Mouse (Mus musculus) neural tube, embryonic 12.5 days (tissue): ENCODE measurements around the gene Dennd2c. TPM values are rescaled to one million over a fixed set of nuclear protein-coding genes. Genes with fewer than 3 reads are reported as not detected.
"Not testable (repeated sequence)": the region's sequence is repeated elsewhere in the genome, so short reads cannot be mapped to it uniquely, and the experiment has no call there.

Source experiments
- ATAC-seq: fragments of 200-750 bp; cut with Nextera tagmentation; 2 replicates; pipeline ENCODE4 v1.8.0; 2017; ENCODE audit warnings: low read depth, mild to moderate bottlenecking, moderate TSS enrichment, moderate library complexity; ENCODE audit not compliant: low FRiP score
- H3K27ac ChIP-seq: fragments of 300-500 bp; sonication (generic); 2 replicates; pipeline ENCODE4 v1.5.1; 2016
- H3K27me3 ChIP-seq: fragments of 300-500 bp; sonication (generic); replicated peaks from 2 replicates; pipeline ENCODE4 v1.6.1; 2016; ENCODE audit warnings: mild to moderate bottlenecking
- H3K36me3 ChIP-seq: fragments of 300-500 bp; sonication (generic); 2 replicates; pipeline ENCODE4 v1.6.1; 2016; ENCODE audit warnings: mild to moderate bottlenecking
- H3K4me1 ChIP-seq: fragments of 300-500 bp; sonication (generic); 2 replicates; pipeline ENCODE4 v1.6.1; 2016
- H3K4me2 ChIP-seq: fragments of 300-500 bp; sonication (generic); replicated peaks from 2 replicates; pipeline ENCODE4 v1.6.1; 2016; ENCODE audit warnings: mild to moderate bottlenecking
- H3K4me3 ChIP-seq: fragments of 300-500 bp; sonication (generic); 2 replicates; pipeline ENCODE4 v1.5.1; 2016
- H3K9ac ChIP-seq: fragments of 300-500 bp; sonication (generic); 2 replicates; pipeline ENCODE4 v1.6.1; 2016; ENCODE audit warnings: mild to moderate bottlenecking
- H3K9me3 ChIP-seq: fragments of 300-500 bp; sonication (generic); 2 replicates; pipeline ENCODE4 v1.6.1; 2016; ENCODE audit warnings: mild to moderate bottlenecking
- WGBS: fragments of 180-500 bp; shearing (Covaris S2); methylation state at CpG from one replicate; pipeline ENCODE4 v1.1.7; 2016; 5-methylcytosine and 5-hydroxymethylcytosine counted together
- polyA plus RNA-seq: library from polyadenylated mRNA; unstranded; fragments of >200 nt; fragmentation: Nextera tagmentation; extraction: Ambion mirVana; gene quantifications from 2 replicates; pipeline ENCODE4 v1.2.1, GENCODE M21; 2016

The Dennd2c gene
- polyA plus RNA-seq, 1 experiment from 2014 or later: 3.1 TPM

DNA sequence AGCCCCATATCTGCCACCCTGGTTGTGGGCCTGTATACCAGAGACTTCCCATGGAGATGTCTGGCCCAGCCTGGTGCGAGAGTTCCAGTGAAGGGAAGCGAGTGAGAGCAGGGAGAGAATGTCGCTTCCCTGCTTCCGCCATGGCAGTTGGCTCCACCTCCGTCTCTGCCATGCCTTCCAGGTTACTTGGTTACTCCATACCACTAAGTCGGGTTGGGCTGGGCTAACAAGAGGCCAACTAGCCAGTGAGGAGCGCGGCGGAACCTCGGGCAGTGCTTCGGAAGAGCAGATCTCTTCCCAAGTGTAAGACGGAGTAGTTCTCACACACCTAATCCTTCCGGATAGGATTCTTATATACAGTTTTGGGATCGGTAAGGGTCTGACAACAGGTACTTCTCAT is 80.4 kb downstream of the Dennd2c start:
- no peaks in the 10 kb centered on the region for H3K27me3 ChIP-seq
- no peak overlapping the region for H3K4me3 ChIP-seq
- no peaks in the 10 kb centered on the region for H3K4me1 ChIP-seq
- peaks cover 17% of the 10 kb centered on the region for H3K36me3 ChIP-seq
- ATAC-seq: no peak
- H3K4me2 ChIP-seq: no peak overlapping the region
- H3K27ac ChIP-seq: no peak overlapping the region
- H3K9ac ChIP-seq: no peak overlapping the region
- H3K9me3 ChIP-seq: no peaks in the 10 kb centered on the region
- 87% methylated on average over 14 of the region's 14 CpGs for WGBS

DNA sequence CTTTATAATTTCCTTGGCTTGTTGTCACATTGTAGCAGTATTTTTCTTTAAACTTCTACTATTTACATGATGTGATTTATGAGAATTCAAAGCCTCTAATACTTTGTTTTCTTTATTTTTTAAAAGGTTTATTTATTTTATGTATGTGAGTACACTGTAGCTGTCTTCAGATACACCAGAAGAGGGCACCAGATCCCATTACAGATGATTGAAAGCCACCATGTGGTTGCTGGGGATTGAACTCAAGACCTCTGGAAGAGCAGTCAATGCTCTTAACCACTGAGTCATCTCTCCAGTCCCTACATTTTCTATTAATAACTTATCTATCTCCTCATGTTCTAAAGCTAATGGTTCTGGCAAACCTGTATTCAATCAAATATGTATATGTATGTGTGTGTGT is 82.1 kb downstream of the Dennd2c start:
- not testable (repeated sequence) for H3K4me3 ChIP-seq, H3K27me3 ChIP-seq, H3K36me3 ChIP-seq, H3K4me1 ChIP-seq, H3K9ac ChIP-seq, ATAC-seq, H3K4me2 ChIP-seq, H3K9me3 ChIP-seq, H3K27ac ChIP-seq

DNA sequence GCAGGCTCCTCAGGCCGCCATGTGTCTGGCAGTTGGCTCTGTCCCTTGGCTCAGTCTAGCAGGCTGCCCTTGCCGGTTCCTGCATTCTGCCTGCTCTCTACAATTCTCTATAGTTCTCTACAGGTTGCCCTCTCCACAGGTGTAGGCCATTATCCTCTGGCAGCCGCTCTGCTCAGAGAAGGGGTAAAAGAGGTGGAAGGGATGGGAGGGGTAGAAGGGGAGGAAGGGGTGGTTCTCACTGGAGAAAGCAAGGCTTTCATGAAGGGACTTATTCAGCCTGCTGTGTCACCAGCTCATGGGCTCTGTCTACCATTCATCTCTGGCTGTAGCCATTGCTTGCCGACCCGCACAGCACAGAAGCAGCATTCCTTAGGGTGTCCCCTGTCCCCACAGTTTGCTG is 86.0 kb downstream of the Dennd2c start:
- ATAC-seq: no peak
- H3K9ac ChIP-seq: no peak overlapping the region
- no peaks in the 10 kb centered on the region for H3K27me3 ChIP-seq
- WGBS: 69% methylated on average over 5 of the region's 5 CpGs
- no peaks in the 10 kb centered on the region for H3K36me3 ChIP-seq
- no peak overlapping the region for H3K27ac ChIP-seq
- H3K4me3 ChIP-seq: no peak overlapping the region
- no peaks in the 10 kb centered on the region for H3K9me3 ChIP-seq
- no peak overlapping the region for H3K4me2 ChIP-seq
- H3K4me1 ChIP-seq: no peaks in the 10 kb centered on the region

DNA sequence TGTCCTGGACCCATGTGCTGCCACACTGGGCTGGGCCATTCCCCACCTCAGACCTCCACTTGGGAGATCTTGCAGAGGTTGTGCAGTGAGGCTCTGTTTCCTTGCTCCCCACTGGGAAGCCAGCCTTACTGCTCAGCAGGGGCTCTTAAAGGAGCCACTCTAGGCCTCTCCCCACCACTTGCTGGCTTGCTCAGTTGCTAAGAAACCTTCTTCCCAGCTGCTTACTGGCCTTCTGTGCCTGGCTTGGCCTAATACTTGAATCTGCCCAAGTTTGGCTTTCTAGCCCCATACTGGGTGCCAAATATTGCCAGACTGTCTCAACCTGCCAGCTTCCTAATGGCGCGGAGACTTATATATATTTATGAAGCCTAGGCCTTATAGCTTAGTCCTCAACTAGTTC is 86.5 kb downstream of the Dennd2c start:
- Histone ChIP-seq H3K9ac (no peak overlapping the region), H3K27me3 (no peaks in the 10 kb centered on the region), H3K36me3 (no peaks in the 10 kb centered on the region), H3K9me3 (no peaks in the 10 kb centered on the region), H3K4me3 (no peak overlapping the region), H3K4me1 (no peaks in the 10 kb centered on the region), H3K27ac (no peak overlapping the region), H3K4me2 (no peak overlapping the region)
- WGBS: 98% methylated on average over 2 of the region's 2 CpGs
- ATAC-seq: no peak

DNA sequence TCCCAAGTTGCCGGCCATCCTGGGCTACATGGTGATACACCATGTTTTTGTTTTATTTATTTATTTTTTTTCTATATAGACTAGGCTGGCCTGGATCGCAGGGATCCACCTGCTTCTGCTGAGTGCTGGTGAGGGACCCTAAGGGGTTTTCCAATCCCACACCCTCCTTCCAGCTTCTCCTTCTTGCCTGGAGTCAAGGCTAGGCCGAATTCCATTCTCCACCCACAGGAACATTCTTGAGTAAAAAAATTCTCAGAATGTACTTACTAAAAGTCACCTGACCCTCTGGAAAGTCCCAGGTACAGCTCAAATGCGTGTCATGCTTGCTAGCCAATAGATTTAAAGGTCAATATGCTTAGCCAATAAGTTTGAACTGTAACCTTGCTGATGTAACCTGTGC is 89.8 kb downstream of the Dennd2c start:
- Histone ChIP-seq H3K9me3 (no peaks in the 10 kb centered on the region), H3K4me3 (no peak overlapping the region), H3K36me3 (no peaks in the 10 kb centered on the region), H3K4me2 (no peak overlapping the region), H3K27ac (no peak overlapping the region), H3K9ac (no peak overlapping the region), H3K4me1 (no peaks in the 10 kb centered on the region), H3K27me3 (no peaks in the 10 kb centered on the region)
- WGBS: 88% methylated on average over 4 of the region's 4 CpGs
- no peak for ATAC-seq

DNA sequence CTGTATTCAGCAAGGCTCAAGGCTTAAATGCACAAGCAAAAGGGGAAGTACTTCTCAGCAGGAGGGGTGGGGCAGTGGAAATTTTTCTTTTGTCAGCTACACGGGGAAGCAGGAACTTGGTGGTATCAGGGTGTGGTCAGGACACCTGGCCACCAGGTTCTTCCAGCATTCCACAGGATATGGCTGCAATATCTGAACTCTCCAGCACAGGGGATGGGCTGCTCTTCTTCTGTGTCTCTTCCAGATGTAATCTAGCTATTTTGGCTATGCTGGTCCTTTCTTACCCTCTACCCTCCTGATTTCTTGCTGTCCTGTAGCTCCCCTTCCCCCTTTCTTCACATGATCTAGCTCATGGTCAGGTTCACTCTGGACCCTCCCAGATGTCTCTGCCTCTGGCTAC is 90.8 kb downstream of the Dennd2c start:
- H3K9ac ChIP-seq: no peak overlapping the region
- no peaks in the 10 kb centered on the region for H3K4me1 ChIP-seq
- ATAC-seq: no peak
- H3K27ac ChIP-seq: no peak overlapping the region
- no peak overlapping the region for H3K4me2 ChIP-seq
- no peaks in the 10 kb centered on the region for H3K9me3 ChIP-seq
- no peaks in the 10 kb centered on the region for H3K36me3 ChIP-seq
- no peaks in the 10 kb centered on the region for H3K27me3 ChIP-seq
- no peak overlapping the region for H3K4me3 ChIP-seq
- WGBS: 73% methylated on average over 1 of the region's 1 CpGs

DNA sequence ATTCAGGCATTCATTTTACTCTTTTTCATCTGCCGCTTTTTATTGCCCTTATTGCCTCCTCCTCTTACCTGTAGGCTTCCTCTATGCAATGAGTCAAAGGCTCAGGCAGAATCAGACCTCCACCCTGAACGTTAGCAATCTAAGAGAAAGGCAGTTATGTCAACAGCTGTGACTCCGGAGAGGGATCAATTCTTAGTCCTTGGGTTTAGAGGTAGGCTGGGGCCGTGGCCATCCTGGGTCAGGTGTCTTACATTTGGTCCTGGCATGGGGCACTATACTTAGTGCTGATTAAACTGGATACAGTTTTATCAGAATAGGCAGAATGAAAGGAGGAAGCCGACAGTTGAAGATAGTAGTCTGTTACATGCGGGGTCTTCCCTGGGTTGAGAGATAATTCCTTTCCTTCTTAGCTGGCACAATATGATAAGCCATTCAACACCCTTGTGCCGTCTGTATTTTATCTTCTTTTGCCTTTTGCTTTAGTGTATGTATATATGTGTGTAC is 94.0 kb downstream of the Dennd2c start:
- no peaks in the 10 kb centered on the region for H3K36me3 ChIP-seq
- H3K27ac ChIP-seq: no peak overlapping the region
- no peak for ATAC-seq
- 82% methylated on average over 7 of the region's 7 CpGs for WGBS
- no peaks in the 10 kb centered on the region for H3K27me3 ChIP-seq
- no peak overlapping the region for H3K9ac ChIP-seq
- H3K4me2 ChIP-seq: no peak overlapping the region
- no peaks in the 10 kb centered on the region for H3K4me1 ChIP-seq
- no peak overlapping the region for H3K4me3 ChIP-seq
- H3K9me3 ChIP-seq: no peaks in the 10 kb centered on the region

DNA sequence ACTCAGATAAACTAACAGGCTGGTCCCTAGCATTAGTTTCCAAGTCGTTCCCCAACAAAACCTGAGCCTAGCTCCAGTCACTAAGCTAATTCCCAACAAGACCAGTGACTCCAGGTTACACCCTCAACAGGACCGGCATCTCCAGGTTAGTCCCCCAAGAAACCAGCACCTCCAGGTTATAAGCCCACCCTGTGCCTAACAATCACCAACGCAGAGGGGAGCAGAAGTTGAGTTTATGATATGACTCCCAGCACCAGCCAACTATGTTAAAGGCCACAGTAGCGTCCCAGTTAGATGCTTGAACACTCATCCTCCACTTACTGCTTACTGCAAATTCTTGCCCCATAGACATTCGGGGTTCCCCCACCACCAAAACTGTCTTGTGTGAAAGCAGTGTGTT is 97.0 kb downstream of the Dennd2c start:
- H3K36me3 ChIP-seq: no peaks in the 10 kb centered on the region
- H3K4me1 ChIP-seq: no peaks in the 10 kb centered on the region
- no peak overlapping the region for H3K27ac ChIP-seq
- H3K9me3 ChIP-seq: peaks cover 4% of the 10 kb centered on the region; the same call in 1 of the 2 replicates
- no peak overlapping the region for H3K9ac ChIP-seq
- H3K4me2 ChIP-seq: no peak overlapping the region
- H3K4me3 ChIP-seq: no peak overlapping the region
- 86% methylated on average over 5 of the region's 5 CpGs for WGBS
- no peak for ATAC-seq
- no peaks in the 10 kb centered on the region for H3K27me3 ChIP-seq

DNA sequence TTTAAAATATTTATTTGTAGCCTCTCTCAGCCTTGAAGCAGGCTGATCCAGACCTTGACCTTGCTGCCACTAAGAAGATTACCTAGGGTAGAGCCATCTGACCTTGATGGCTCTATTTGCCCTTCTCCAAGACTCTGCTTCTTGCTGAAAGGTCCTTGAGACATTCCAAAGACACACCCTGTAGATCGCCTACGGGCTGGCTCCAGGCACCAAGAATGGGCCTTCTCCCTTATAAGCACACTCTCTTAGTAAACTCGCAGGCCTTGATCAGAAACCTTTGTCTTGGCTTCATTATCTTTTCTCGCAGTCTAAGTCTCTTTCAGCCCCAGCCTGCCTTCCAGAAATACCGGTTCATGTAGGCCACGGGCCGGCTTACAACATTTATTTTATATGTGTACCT is 98.7 kb downstream of the Dennd2c start:
- H3K4me2 ChIP-seq, H3K4me3 ChIP-seq, H3K27ac ChIP-seq, ATAC-seq, H3K9ac ChIP-seq, H3K4me1 ChIP-seq, H3K9me3 ChIP-seq, H3K36me3 ChIP-seq, H3K27me3 ChIP-seq: not testable (repeated sequence)
- WGBS: 96% methylated on average over 7 of the region's 7 CpGs

DNA sequence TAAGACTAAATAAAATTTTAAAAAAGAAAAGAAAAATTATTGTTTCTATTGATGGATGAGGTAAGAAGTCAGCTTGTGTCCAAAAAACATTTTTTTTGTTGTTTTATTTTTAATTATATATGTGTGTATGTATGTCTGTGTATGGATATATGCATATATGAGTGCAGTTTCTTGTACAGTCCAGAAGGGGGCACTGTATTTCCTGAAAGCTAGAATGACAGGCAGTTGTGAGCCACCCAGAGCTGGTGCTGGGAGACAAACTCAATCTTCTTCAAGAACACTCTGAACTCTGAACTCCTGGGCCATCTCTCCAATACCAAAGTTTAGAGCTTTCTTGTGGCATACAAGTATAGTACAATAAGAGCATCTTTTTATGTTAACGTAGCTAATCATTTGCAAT is 101.2 kb downstream of the Dennd2c start:
- Histone ChIP-seq H3K27ac (no peak overlapping the region), H3K27me3 (no peaks in the 10 kb centered on the region), H3K9ac (no peak overlapping the region), H3K36me3 (no peaks in the 10 kb centered on the region), H3K4me2 (no peak overlapping the region), H3K9me3 (peaks cover 4% of the 10 kb centered on the region; the same call in 1 of the 2 replicates), H3K4me3 (no peak overlapping the region), H3K4me1 (no peaks in the 10 kb centered on the region)
- 96% methylated on average over 1 of the region's 1 CpGs for WGBS
- no peak for ATAC-seq

DNA sequence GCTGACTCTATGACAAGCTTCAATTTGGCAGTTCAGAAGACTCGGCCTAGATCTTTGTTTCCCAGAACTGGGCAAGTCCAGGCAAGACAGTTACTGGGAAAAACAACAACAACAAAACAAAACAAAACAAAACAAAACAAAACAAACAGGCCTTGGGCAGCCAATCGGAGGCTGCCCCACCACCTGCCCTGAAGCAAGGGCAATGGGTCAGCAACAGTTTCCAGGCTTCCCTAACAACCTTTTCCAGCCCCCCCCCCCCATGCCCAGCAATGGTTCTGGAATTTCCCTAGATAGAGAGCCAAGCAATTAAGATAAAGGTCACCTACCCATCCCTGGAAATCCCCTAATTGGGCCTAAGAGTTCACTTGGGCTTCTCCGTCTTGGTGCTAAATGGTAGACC is 102.0 kb downstream of the Dennd2c start:
- Histone ChIP-seq H3K36me3 (no peaks in the 10 kb centered on the region), H3K27ac (no peak overlapping the region), H3K27me3 (no peaks in the 10 kb centered on the region), H3K9ac (no peak overlapping the region), H3K4me3 (no peak overlapping the region), H3K9me3 (peaks cover 4% of the 10 kb centered on the region; the same call in 1 of the 2 replicates), H3K4me1 (no peaks in the 10 kb centered on the region), H3K4me2 (no peak overlapping the region)
- no peak for ATAC-seq
- WGBS: 94% methylated on average over 3 of the region's 3 CpGs

DNA sequence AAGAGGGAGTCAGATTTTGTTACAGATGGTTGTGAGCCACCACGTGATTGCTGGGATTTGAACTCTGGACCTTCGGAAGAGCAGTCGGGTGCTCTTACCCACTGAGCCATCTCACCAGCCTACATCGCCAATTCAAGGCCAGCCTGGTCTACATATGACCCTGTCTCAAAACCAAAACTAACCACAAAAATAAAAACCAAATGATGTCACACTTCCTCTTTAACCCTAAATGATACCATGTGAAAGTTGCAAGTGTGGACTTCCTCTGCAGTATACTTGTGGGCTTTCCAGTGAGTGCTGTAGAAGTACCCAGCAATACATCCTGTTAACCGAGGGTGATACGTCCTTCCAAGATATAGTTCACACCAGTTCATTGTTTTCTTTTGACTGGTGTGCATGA is 104.0 kb downstream of the Dennd2c start:
- Histone ChIP-seq H3K36me3 (no peaks in the 10 kb centered on the region), H3K4me1 (no peaks in the 10 kb centered on the region), H3K4me2 (no peak overlapping the region), H3K9me3 (peaks cover 4% of the 10 kb centered on the region; the same call in 1 of the 2 replicates), H3K4me3 (no peak overlapping the region), H3K27ac (no peak overlapping the region), H3K9ac (no peak overlapping the region), H3K27me3 (no peaks in the 10 kb centered on the region)
- 91% methylated on average over 6 of the region's 6 CpGs for WGBS
- no peak for ATAC-seq

DNA sequence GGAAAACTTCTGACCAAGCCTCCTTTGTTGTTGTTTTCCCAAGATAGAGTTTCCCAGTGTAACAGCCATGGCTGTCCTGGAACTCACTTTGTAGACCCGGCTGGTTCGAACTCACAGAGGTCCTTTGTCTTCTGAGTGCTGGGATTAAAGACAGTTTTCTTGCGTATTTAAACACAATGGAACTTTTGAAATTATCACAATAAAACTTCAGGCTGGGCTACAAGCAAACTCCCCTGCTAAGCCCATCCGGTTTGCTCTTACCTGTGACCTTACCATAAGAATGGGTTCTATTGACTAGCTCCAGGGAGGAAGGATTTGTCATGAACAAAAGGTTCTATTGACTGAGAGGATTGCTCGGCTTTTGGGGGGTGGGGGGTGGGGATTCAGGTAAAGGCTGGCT is 105.3 kb downstream of the Dennd2c start:
- ATAC-seq: no peak
- Histone ChIP-seq H3K9ac (no peak overlapping the region), H3K27me3 (no peaks in the 10 kb centered on the region), H3K27ac (no peak overlapping the region), H3K36me3 (no peaks in the 10 kb centered on the region), H3K4me3 (no peak overlapping the region), H3K9me3 (peaks cover 4% of the 10 kb centered on the region; the same call in 1 of the 2 replicates), H3K4me2 (no peak overlapping the region), H3K4me1 (no peaks in the 10 kb centered on the region)
- 31% methylated on average over 5 of the region's 5 CpGs for WGBS
